Mouse (Mus musculus) adrenal gland, postnatal 25 days (tissue): ENCODE data around the gene Dhrs7. TPM values are rescaled to one million over a fixed set of nuclear protein-coding genes. Genes with fewer than 3 reads are reported as not detected.

Source experiments
- DNase-seq: peaks from one replicate; pipeline ENCODE4 v3.0.0; 2021; ENCODE audit warnings: mixed read lengths
- total RNA-seq: library from RNA; stranded (reverse); gene quantifications from 2 replicates; pipeline ENCODE4 v1.2.3, GENCODE M21; 2021

Dhrs7 gene
- total RNA-seq, 1 experiment from 2014 or later = 299 TPM

DNA sequence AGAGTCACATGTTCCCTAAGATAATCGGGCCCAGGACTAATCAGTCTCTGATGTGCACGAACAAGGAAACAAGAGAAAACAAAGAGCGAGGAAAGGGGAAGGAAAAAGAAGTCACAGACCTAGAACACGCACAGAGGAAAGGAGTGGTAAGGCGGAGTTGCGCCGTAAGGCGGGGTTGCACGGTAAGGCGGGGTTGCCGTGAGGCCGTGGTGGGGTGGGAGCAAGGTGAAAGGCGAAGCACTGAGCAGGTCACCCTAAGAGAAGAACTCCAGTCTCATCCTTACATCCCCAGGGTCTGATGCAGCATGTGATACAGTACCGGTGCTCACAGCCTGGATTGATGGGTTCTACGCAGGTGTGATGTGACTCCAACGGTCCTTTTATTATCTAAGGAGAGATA, 8.9 kb downstream of the Dhrs7 start:
- DNase-seq = no peak

DNA sequence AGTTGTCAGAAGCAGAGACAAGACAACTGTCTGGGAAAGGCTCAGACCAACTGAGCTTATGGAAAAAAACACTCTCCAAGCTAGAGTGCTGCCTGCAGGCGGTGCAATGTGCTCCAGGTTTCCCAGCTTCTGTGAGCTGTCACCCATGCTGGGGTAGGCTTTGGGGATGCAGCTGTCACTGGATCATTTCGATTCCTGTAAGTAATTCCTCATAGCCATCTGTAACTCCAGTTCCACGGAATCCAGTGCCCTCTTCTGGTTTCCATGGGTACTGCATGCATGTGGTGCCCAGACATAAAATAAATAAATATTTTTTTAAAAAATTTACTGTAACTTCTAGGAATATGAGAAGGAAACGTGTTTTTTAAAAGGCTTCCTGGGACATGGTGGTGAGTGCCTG, 10.0 kb downstream of the Dhrs7 start:
- DNase-seq = peak; percentile 59

DNA sequence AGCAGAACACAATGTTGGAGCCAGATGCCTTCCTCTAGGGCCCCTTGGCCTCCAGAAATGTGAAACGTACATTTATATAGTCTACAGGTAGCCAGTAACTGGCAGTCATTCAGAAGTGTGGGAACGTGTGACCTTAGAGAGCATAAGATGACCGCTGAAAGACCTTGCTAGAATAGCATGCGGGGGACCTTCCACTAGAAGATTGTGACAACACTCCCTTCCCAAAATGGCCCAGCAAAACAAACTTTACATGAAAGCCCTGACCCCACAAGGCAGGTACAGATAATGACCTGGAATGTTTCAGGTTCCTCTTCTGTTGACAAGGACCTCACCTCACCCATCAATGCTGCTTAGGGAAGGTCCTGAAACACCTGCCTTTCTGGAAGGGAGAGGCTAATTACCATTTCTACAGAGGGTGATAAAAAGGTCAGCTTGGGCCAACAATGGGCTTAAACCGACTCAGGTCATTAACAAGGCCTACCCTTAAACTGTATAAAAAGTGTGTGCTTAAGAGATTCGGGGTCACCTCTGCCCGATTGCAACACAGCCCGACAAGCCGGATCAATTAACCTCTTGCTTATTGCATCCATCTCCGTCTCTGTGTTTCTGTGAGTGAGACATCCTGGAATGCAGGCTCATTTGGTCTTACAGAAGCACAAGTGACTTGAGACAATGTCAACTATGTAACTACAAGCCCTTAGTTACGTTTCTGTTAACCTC, 14.9 kb downstream of the Dhrs7 start, which contains the start of gene Gm4756:
TSS of gene Gm4756 (minus strand) at position 51 of the 720 bp plus-strand sequence.
- DNase-seq = no peak

DNA sequence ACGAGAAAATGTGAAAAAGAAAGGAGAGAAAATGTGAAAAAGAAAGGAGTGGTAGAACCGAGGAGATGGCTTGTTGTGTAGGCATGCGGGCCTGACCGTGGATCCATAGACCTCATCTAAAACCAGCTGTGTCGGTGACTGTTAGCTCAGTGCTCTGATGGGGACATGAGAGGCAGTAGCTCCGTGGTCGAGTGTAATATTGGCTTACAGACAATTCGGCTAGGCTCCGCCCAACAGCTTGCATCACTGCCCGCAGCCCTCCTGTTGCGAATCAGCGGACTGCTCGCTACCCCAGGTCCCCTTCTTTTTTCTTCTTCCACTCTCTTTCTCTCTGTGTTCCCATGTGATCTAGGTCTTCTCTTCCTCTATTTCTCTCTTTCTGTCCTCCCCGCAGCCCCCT, 15.8 kb downstream of the Dhrs7 start:
- DNase-seq = no peak

DNA sequence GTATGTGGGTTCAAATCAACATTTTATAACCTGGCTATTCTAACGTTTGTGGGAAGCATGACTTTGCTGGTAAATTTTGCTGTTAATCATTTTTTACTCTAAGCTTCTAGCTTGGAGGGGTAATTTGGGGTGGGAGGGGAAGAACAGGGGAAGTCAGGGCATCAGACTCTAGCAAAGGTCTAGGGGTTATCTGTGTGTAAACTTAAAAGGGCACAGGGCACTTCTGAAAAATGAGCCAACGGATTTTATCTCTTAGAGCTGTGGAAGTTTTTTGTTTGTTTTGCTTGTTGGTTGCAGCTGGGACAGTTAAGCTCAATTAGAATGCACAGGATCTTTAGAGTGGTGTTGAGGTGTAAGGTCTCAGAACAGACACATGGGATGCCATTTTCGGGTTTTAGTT, 26.7 kb downstream of the Dhrs7 start:
- no peak for DNase-seq

DNA sequence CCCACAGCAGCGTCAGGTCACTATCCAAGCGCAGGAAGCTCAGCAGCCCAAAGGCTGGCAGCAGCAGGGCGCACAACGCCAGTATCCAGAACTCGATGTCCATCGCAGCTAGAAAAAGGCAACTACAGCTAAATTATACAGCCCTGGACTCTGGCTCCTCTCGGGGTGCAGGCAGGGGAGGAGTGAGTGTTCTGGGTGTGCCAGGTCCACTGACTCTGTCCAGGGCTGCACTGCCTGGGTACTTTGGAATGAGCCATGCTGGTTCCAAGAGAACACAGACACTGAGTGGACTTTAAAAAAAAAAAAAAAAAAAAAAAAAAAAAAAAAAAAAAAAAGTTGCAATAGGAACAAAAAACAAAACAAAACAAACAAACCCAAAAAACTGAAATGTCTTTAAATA, 36.0 kb downstream of the Dhrs7 start:
- no peak for DNase-seq

DNA sequence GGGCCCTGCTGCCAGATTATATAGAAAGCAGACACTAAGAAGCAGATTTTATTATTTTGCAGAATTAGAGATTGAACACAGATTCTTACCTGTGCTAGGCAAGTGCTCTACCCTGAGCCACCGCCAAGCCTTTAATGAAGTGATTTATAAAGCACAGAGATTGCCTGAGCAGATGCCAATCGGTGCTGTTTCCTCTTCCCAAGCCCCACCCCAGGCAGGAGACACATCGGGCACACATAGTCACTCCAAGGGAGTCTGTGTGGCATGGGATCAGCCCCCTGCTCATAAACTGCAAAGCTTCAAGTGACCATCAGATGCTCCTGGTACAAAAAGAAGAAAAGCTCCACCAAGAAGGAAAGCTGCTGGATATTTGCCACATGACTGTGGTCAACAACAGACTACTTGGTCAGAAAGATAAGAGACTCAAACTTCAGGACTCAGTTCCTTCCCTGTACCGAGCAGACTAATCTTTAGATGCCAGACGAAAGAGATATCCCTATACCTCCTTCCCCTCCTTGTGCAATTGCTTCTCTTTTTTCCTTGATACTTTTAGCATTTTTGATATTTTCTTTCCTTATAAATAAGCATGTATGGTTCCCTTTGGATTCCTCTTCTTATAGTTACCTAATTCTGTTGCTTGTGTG, 41.7 kb downstream of the Dhrs7 start:
- DNase-seq = no peak

DNA sequence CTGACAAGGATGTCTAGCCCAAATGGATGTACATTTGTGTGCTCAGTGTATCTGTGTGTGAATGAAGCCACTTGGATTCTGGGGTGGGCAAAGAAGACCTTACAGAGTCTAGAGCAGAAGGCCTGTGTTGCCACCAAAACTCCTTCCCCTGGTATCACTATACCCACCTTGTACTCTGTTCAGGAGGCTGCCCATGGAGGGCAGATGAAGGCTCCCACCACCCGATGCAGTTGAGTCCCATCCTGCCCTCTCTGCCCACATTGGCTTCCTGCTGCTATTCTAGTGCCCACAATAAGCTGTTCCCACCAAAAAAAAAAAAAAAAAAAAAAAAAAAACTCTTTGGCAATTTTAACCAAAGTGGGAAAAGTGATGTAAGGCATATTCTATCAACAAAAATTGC, 43.3 kb downstream of the Dhrs7 start:
- no peak for DNase-seq

DNA sequence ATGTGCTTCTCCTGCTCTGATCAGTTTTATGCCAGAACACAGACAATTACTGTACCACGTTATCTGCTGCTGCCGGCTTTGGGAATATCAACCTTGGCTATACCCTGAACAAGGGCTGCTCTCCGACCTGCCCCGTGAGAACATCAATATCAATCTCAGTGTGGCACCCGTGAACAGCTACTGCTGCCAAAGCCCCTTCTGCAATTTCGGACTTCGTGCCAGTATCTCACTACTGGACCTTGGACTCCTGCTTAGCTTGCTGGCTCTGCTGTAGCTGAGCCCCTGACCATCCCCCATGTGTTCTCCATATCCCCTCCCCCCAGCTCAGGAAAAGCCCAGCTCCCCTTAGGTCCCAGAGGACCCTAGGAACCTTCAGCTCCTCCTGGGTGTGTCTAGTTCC, 43.9 kb downstream of the Dhrs7 start:
- DNase-seq = no peak

DNA sequence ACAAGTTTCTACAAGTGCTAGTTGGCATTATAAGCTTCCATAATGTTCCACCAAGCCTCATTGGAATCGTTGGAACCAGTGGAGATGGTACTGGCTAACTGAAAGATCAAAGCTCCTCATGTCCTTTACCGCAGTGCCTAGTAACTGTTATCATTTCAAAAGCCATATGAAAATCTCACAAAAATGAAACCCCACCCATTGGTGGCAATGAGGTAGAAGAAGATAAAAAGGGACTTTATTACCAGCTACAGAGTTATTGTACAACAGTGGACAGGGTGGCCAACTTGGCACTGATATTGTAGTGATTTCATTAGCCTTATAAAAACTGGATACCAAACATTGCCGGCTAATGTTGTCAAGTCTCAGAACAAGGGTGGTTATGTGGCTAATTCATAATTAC, 52.7 kb downstream of the Dhrs7 start:
- DNase-seq = no peak

Other genes with a start within 250 kb of the Dhrs7 start
- 9.6 and 10.2 TPM in 2 replicates for gene Lrrc9, start 223.0 kb downstream of the Dhrs7 start, total RNA-seq
- 7.5 and 8.7 TPM in 2 replicates for gene Pcnx4, start 128.5 kb downstream of the Dhrs7 start, total RNA-seq
- gene Gm4756, start 15.2 kb downstream of the Dhrs7 start, total RNA-seq = not detected in 2 replicates
- gene Ppm1a, start 92.5 kb upstream of the Dhrs7 start, total RNA-seq = 271 and 295 TPM in 2 replicates